Mouse (Mus musculus) megakaryocyte-erythroid progenitor cell, adult 5-6 weeks (primary cell): ENCODE data around the gene Sh2d3c. TPM values are rescaled to one million over a fixed set of nuclear protein-coding genes. Genes with fewer than 3 reads are reported as not detected.

Source experiments
- ATAC-seq: replicated peaks from 2 replicates; pipeline ENCODE4 v1.8.0; 2016; ENCODE audit warnings: mild to moderate bottlenecking, inconsistent platforms; ENCODE audit not compliant: severe bottlenecking, poor library complexity, low FRiP score, low TSS enrichment
- total RNA-seq, 2 experiments: library from RNA; stranded (forward) in 1 of 2; stranded (reverse) in 1 of 2; fragments of 200-1000, 215-1000 nt in 1 of 2; fragments of >200 nt in 1 of 2; fragmentation: Nextera tagmentation in 1 of 2; gene quantifications; 2 replicates each; pipeline ENCODE4 v1.2.3; 2014 to 2017

Sh2d3c gene
- total RNA-seq, 2 experiments from 2014 or later: 1.1 to 2.5 TPM

- ATAC-seq: no peak
Observed at GRCm38 (mm10) chr2:32720053-32720452, 802 bp upstream of the Sh2d3c start.

- ATAC-seq: 0 out of 2 replicates have a peak, but pooled peaks have one; percentile 35
Observed at GRCm38 (mm10) chr2:32722046-32722445, 1.2 kb downstream of the Sh2d3c start.

- no peak for ATAC-seq
Observed at GRCm38 (mm10) chr2:32722581-32722980, 1.7 kb downstream of the Sh2d3c start.

- ATAC-seq: no peak
Observed at GRCm38 (mm10) chr2:32724149-32724548, 3.3 kb downstream of the Sh2d3c start.

GRCm38 (mm10) chr2:32724832-32725790 is 4.3 kb downstream of the Sh2d3c start:
- ATAC-seq: no peak

GRCm38 (mm10) chr2:32727435-32727834 is 6.6 kb downstream of the Sh2d3c start:
- ATAC-seq: peak; percentile 99

GRCm38 (mm10) chr2:32728463-32728862 is 7.6 kb downstream of the Sh2d3c start:
- ATAC-seq: no peak

- ATAC-seq: no peak
Observed at GRCm38 (mm10) chr2:32729547-32729946, 8.7 kb downstream of the Sh2d3c start.

GRCm38 (mm10) chr2:32730854-32731253 is 10.0 kb downstream of the Sh2d3c start:
- no peak for ATAC-seq

- ATAC-seq: no peak
Observed at GRCm38 (mm10) chr2:32731911-32732310, 11.1 kb downstream of the Sh2d3c start.

- no peak for ATAC-seq
Observed at GRCm38 (mm10) chr2:32732695-32733094, 11.8 kb downstream of the Sh2d3c start.

GRCm38 (mm10) chr2:32734480-32734879 is 13.6 kb downstream of the Sh2d3c start:
- ATAC-seq: no peak

- ATAC-seq: no peak
Observed at GRCm38 (mm10) chr2:32734933-32735332, 14.1 kb downstream of the Sh2d3c start.

GRCm38 (mm10) chr2:32736306-32736829 is 15.5 kb downstream of the Sh2d3c start:
- ATAC-seq: no peak

- no peak for ATAC-seq
Observed at GRCm38 (mm10) chr2:32737008-32737407, 16.2 kb downstream of the Sh2d3c start.

- ATAC-seq: no peak
Observed at GRCm38 (mm10) chr2:32739311-32739710, 18.5 kb downstream of the Sh2d3c start.

GRCm38 (mm10) chr2:32740916-32741272 is 20.0 kb downstream of the Sh2d3c start, which contains the start of gene 6330409D20Rik:
Gene 6330409D20Rik (minus strand): TSS chr2:32741016.
- ATAC-seq: no peak

- no peak for ATAC-seq
Observed at GRCm38 (mm10) chr2:32741273-32742172, 20.7 kb downstream of the Sh2d3c start.

GRCm38 (mm10) chr2:32742173-32742531 is 21.3 kb downstream of the Sh2d3c start:
- ATAC-seq: no peak
